ENCODE assay signal across 27 mouse cellular contexts in the genomic region with DNA sequence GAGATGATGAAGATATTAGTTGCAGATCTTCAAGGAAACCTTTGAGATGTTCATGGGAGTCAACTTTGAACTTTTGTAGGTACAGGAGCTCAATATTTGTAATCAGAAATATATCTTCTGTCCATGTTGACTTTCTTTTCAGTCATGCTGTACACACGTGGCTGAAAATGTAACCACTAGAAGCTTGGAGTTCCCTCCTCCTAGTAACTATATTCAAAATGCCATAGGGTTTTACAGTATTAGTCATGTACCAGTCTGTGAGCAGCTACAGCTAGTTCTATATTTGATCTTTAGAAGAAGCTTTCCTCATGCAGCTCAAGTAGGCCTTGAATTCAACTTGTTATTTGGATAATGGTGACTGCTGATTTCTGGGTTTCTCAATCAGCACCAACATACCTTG. TPM values are rescaled to one million over a fixed set of nuclear protein-coding genes. Genes with fewer than 3 reads are reported as not detected.
DNase-seq lines count a peak whose midpoint lies in the region; ATAC-seq and TF ChIP-seq lines count a peak whose summit lies in the region.
"Had no signal": no experiment of that assay in that cellular context is flagged by ENCODE, and none has a peak within 500 bp of the region (broad histone marks: within the 10 kb centered on the region; RNA-seq: fewer than 3 reads in every experiment).

No protein-coding gene starts in this region.

- TF ChIP-seq EP300 in lung, postnatal 0 days (IDR thresholded peaks at IDR 0.05), result no peak

- no peaks in the 10 kb centered on the region for H3K4me1 ChIP-seq in lung, postnatal 0 days (ENCODE audit: insufficient read depth, low read depth, low read length)
- H3K4me1 ChIP-seq in embryonic fibroblast, embryonic 13.5 days (ENCODE audit: control insufficient read depth, insufficient read depth, low read length), result peaks cover 2% of the 10 kb centered on the region
- H3K4me1 ChIP-seq in midbrain, embryonic 13.5 days (replicated peaks), result peaks cover 9% of the 10 kb centered on the region; the same call in 1 of the 2 replicates
- H3K4me1 ChIP-seq: forebrain, embryonic 12.5 days had no signal

- no peak overlapping the region for H3K4me3 ChIP-seq in lung, postnatal 0 days (ENCODE audit: low read depth, low read length)
- no peak overlapping the region for H3K4me3 ChIP-seq in C2C12 (ENCODE audit: insufficient read depth, poor library complexity, severe bottlenecking)
- H3K4me3 ChIP-seq in embryonic fibroblast, embryonic 13.5 days (ENCODE audit: insufficient read depth, low read length), result no peak overlapping the region
- no peak overlapping the region for H3K4me3 ChIP-seq in midbrain, embryonic 13.5 days (replicated peaks)
- H3K4me3 ChIP-seq: embryonic facial prominence, embryonic 10.5 days; embryonic facial prominence, embryonic 12.5 days; erythroblast, embryonic 14.5 days; forebrain, embryonic 10.5 days; forebrain, embryonic 12.5 days had no signal

- no peaks in the 10 kb centered on the region for H3K9me3 ChIP-seq in lung, postnatal 0 days (ENCODE audit: low read length)
- H3K9me3 ChIP-seq in midbrain, embryonic 13.5 days, result no peaks in the 10 kb centered on the region; the same call in 1 of the 2 replicates
- H3K9me3 ChIP-seq: embryonic facial prominence, embryonic 10.5 days; embryonic facial prominence, embryonic 12.5 days; forebrain, embryonic 10.5 days; forebrain, embryonic 12.5 days had no signal

- no peak for ATAC-seq in lung, postnatal 0 days
- no peak for ATAC-seq in midbrain, embryonic 13.5 days
- ATAC-seq: activated CD4-positive, CD25-positive, alpha-beta regulatory T cell, adult 4 months; forebrain, embryonic 14.5 days; forebrain, embryonic 16.5 days; Patski had no signal

- H3K79me2 ChIP-seq in C2C12 (ENCODE audit: control insufficient read depth, insufficient read depth), result no peaks in the 10 kb centered on the region

- no peaks in the 10 kb centered on the region for H3K79me3 ChIP-seq in C2C12 (ENCODE audit: low read depth)

- WGBS in lung, postnatal 0 days, result 54% methylated on average over 1 of the region's 1 CpGs
- WGBS in midbrain, embryonic 13.5 days, result 95% methylated on average over 1 of the region's 1 CpGs

- no peak for TF ChIP-seq CTCF in lung, postnatal 0 days (IDR thresholded peaks at IDR 0.05)
- TF ChIP-seq CTCF in C2C12 (IDR thresholded peaks at IDR 0.05; ENCODE audit: control insufficient read depth, insufficient read depth, insufficient read length), result no peak
- no peak for TF ChIP-seq CTCF in embryonic fibroblast, embryonic 13.5 days (IDR thresholded peaks at IDR 0.05; ENCODE audit: borderline replicate concordance, insufficient read depth, low read length)

- TF ChIP-seq POLR2A in embryonic fibroblast, embryonic 13.5 days (IDR thresholded peaks at IDR 0.05; ENCODE audit: low read depth, low read length), result no peak

- no peak overlapping the region for H3ac ChIP-seq in C2C12 (ENCODE audit: control insufficient read depth, insufficient read length, low read depth)

- DNase-seq in lung, postnatal 0 days (ENCODE audit: low spot score), result peak; percentile 8
- DNase-seq in lung, postnatal 10 days, result no peak
- no peak for DNase-seq in embryo, embryonic 9.5 days (ENCODE audit: extremely low spot score)
- DNase-seq: adrenal gland, adult 8-10 months; adrenal gland, postnatal 25 days; B cell, adult 2 months; cerebellum, adult 11 months; cerebellum, adult 18-20 months; cerebellum, adult 8-10 months; cerebellum, adult 9-11 months; cerebellum, postnatal 14 days; cerebellum, postnatal 36 days; embryo, embryonic 11 days had no signal

- H3K27me3 ChIP-seq in lung, postnatal 0 days (replicated peaks; ENCODE audit: insufficient read depth, low read length), result no peaks in the 10 kb centered on the region
- no peaks in the 10 kb centered on the region for H3K27me3 ChIP-seq in C2C12 (ENCODE audit: control insufficient read depth, insufficient read depth, insufficient read length)
- no peaks in the 10 kb centered on the region for H3K27me3 ChIP-seq in midbrain, embryonic 13.5 days
- H3K27me3 ChIP-seq: embryonic facial prominence, embryonic 12.5 days; Patski had no signal

- H3K4me2 ChIP-seq in lung, postnatal 0 days (replicated peaks; ENCODE audit: low read depth, low read length), result no peak overlapping the region
- H3K4me2 ChIP-seq in midbrain, embryonic 13.5 days (replicated peaks), result no peak overlapping the region
- H3K4me2 ChIP-seq: embryonic facial prominence, embryonic 12.5 days; forebrain, embryonic 12.5 days had no signal

- no peak overlapping the region for H3K27ac ChIP-seq in lung, postnatal 0 days (ENCODE audit: low read length)
- H3K27ac ChIP-seq in embryonic fibroblast, embryonic 13.5 days (ENCODE audit: insufficient read depth, low read length), result peak overlapping the region; percentile 88
- no peak overlapping the region for H3K27ac ChIP-seq in midbrain, embryonic 13.5 days
- H3K27ac ChIP-seq: embryonic facial prominence, embryonic 10.5 days; embryonic facial prominence, embryonic 12.5 days; forebrain, embryonic 10.5 days; forebrain, embryonic 12.5 days had no signal

- H3K9ac ChIP-seq in lung, postnatal 0 days (replicated peaks; ENCODE audit: low read depth), result no peak overlapping the region
- no peak overlapping the region for H3K9ac ChIP-seq in midbrain, embryonic 13.5 days (replicated peaks)
- H3K9ac ChIP-seq: embryonic facial prominence, embryonic 12.5 days; forebrain, embryonic 12.5 days had no signal

- H3K36me3 ChIP-seq in lung, postnatal 0 days (ENCODE audit: insufficient read depth, low read length), result no peaks in the 10 kb centered on the region
- no peaks in the 10 kb centered on the region for H3K36me3 ChIP-seq in C2C12 (ENCODE audit: control insufficient read depth, insufficient read depth)
- no peaks in the 10 kb centered on the region for H3K36me3 ChIP-seq in midbrain, embryonic 13.5 days
- H3K36me3 ChIP-seq: embryonic facial prominence, embryonic 10.5 days; embryonic facial prominence, embryonic 12.5 days; forebrain, embryonic 10.5 days; forebrain, embryonic 12.5 days had no signal

TF ChIP-seq in C2C12, 6 proteins besides CTCF, POLR2A, EP300 and RAD21:
- TF ChIP-seq MYOD1 (IDR thresholded peaks at IDR 0.05; ENCODE audit: control insufficient read depth, insufficient read length, low read depth) (no peak), MAX (IDR thresholded peaks at IDR 0.05) (peak; percentile 83), USF1 (IDR thresholded peaks at IDR 0.05; ENCODE audit: low read depth) (no peak), FOSL1 (IDR thresholded peaks at IDR 0.05; ENCODE audit: insufficient read depth, low read length, poor library complexity, severe bottlenecking) (no peak), MYOG (IDR thresholded peaks at IDR 0.05; ENCODE audit: control insufficient read depth, extremely low read depth, insufficient read length) (no peak)

RNA-seq across cellular contexts. Expression of gene Prl, which starts 30.8 kb away (rescaled TPM):
- polyA plus RNA-seq in lung, postnatal 0 days (2015; fragmentation: Nextera tagmentation; extraction: Ambion mirVana), result not detected in 2 replicates
- polyA plus RNA-seq in C2C12 (2012; fragmentation: generic; extraction: Trizol), result not detected
- not detected in 2 replicates for polyA plus RNA-seq in embryonic fibroblast, embryonic 13.5 days (2011; ENCODE audit: insufficient read length, low read depth, missing spikeins)
- polyA plus RNA-seq in midbrain, embryonic 13.5 days (2015; fragmentation: Nextera tagmentation; extraction: Ambion mirVana), result not detected in 2 replicates
- polyA plus RNA-seq: brain, embryonic 14.5 days; embryonic facial prominence, embryonic 10.5 days; embryonic facial prominence, embryonic 12.5 days; embryonic facial prominence, embryonic 14.5 days; erythroblast, embryonic 14.5 days; forebrain, embryonic 10.5 days; forebrain, embryonic 12.5 days; forebrain, embryonic 14.5 days; forebrain, embryonic 16.5 days; Patski had no signal
